Mouse (Mus musculus): ENCODE data around the gene 4930558K02Rik. TPM values are rescaled to one million over a fixed set of nuclear protein-coding genes. Genes with fewer than 3 reads are reported as not detected.

Gene 4930558K02Rik
- total RNA-seq, 4 experiments from 2014 or later = not detected

GRCm38 (mm10) chr1:161952599-161952998 lies 26.8 kb downstream of the 4930558K02Rik start:
- DNase-seq (ENCODE audit: low spot score in 2 of 2) = no peak

- DNase-seq (ENCODE audit: low spot score in 2 of 2) = no peak
Observed at GRCm38 (mm10) chr1:161951009-161951779, 28.2 kb downstream of the 4930558K02Rik start.

GRCm38 (mm10) chr1:161942082-161942481 lies 37.4 kb downstream of the 4930558K02Rik start:
- DNase-seq (ENCODE audit: low spot score in 2 of 2) = no peak

- no peak for DNase-seq (ENCODE audit: low spot score in 2 of 2)
Observed at GRCm38 (mm10) chr1:161932286-161932685, 47.1 kb downstream of the 4930558K02Rik start.

- DNase-seq (ENCODE audit: low spot score in 2 of 2) = no peak
Observed at GRCm38 (mm10) chr1:161931817-161932216, 47.6 kb downstream of the 4930558K02Rik start.

GRCm38 (mm10) chr1:161931313-161931712 lies 48.1 kb downstream of the 4930558K02Rik start:
- DNase-seq (ENCODE audit: low spot score in 2 of 2) = no peak

- DNase-seq (ENCODE audit: low spot score in 2 of 2) = no peak
Observed at GRCm38 (mm10) chr1:161927976-161928375, 51.5 kb downstream of the 4930558K02Rik start.

GRCm38 (mm10) chr1:161925281-161925805 lies 54.1 kb downstream of the 4930558K02Rik start:
- no peak for DNase-seq (ENCODE audit: low spot score in 2 of 2)

GRCm38 (mm10) chr1:161924321-161924720 lies 55.1 kb downstream of the 4930558K02Rik start:
- no peak for DNase-seq (ENCODE audit: low spot score in 2 of 2)

GRCm38 (mm10) chr1:161921928-161922327 lies 57.5 kb downstream of the 4930558K02Rik start:
- DNase-seq (ENCODE audit: low spot score in 2 of 2) = no peak

GRCm38 (mm10) chr1:161920475-161921454 lies 58.7 kb downstream of the 4930558K02Rik start:
- no peak for DNase-seq (ENCODE audit: low spot score in 2 of 2)

GRCm38 (mm10) chr1:161919594-161919993 lies 59.8 kb downstream of the 4930558K02Rik start:
- DNase-seq (ENCODE audit: low spot score in 2 of 2) = no peak

- DNase-seq (ENCODE audit: low spot score in 2 of 2) = no peak
Observed at GRCm38 (mm10) chr1:161918682-161919372, 60.6 kb downstream of the 4930558K02Rik start.

GRCm38 (mm10) chr1:161917940-161918484 lies 61.4 kb downstream of the 4930558K02Rik start:
- no peak for DNase-seq (ENCODE audit: low spot score in 2 of 2)

- DNase-seq (ENCODE audit: low spot score in 2 of 2) = no peak
Observed at GRCm38 (mm10) chr1:161916036-161916435, 63.4 kb downstream of the 4930558K02Rik start.

- DNase-seq (ENCODE audit: low spot score in 2 of 2) = no peak
Observed at GRCm38 (mm10) chr1:161913648-161913984, 65.8 kb downstream of the 4930558K02Rik start.

- no peak for DNase-seq (ENCODE audit: low spot score in 2 of 2)
Observed at GRCm38 (mm10) chr1:161912940-161913647, 66.3 kb downstream of the 4930558K02Rik start.

- DNase-seq (ENCODE audit: low spot score in 2 of 2) = no peak
Observed at GRCm38 (mm10) chr1:161909074-161909473, 70.4 kb downstream of the 4930558K02Rik start.

GRCm38 (mm10) chr1:161907795-161908457 lies 71.5 kb downstream of the 4930558K02Rik start:
- DNase-seq (ENCODE audit: low spot score in 2 of 2) = no peak

GRCm38 (mm10) chr1:161907111-161907510 lies 72.3 kb downstream of the 4930558K02Rik start:
- no peak for DNase-seq (ENCODE audit: low spot score in 2 of 2)

Data from gastrocnemius, adult 8-10 months (tissue).